Mouse (Mus musculus) liver, embryonic 14.5 days (tissue): ENCODE measurements at regions not wholly inside any gene's neighbourhood (a gene's known extent, or its start where the extent isn't known, plus 50 kb on each side); places are given as distances from the start of the nearest gene placed in this dataset.

Source experiments
- CTCF ChIP-seq: IDR thresholded peaks from 2 replicates; pipeline ENCODE4 v1.5.1; 2016; ENCODE audit warnings: antibody characterized with exemption, low read depth, control low read depth
- EP300 ChIP-seq: IDR thresholded peaks from 2 replicates; pipeline ENCODE4 v1.6.1; 2016; ENCODE audit warnings: antibody characterized with exemption, low read depth

GRCm38 (mm10) chr3:68778354-68779040, 88.1 kb downstream of the Il12a start:
- TF ChIP-seq CTCF (no peak), EP300 (no peak)
